Mouse (Mus musculus) hindbrain, embryonic 15.5 days (tissue): ENCODE data around the gene Ppm1b. TPM values are rescaled to one million over a fixed set of nuclear protein-coding genes. Genes with fewer than 3 reads are reported as not detected.

Source experiments
- ATAC-seq: fragments of 200-750 bp; cut with Nextera tagmentation; 2 replicates; pipeline ENCODE4 v1.8.0; 2017; ENCODE audit warnings: low read depth, moderate number of reproducible peaks, moderate TSS enrichment; ENCODE audit not compliant: low FRiP score
- H3K27ac ChIP-seq: fragments of 300-500 bp; sonication (generic); replicated peaks from 2 replicates; pipeline ENCODE4 v1.5.1; 2015; ENCODE audit warnings: mild to moderate bottlenecking, inconsistent platforms
- H3K27me3 ChIP-seq: fragments of 300-500 bp; sonication (generic); 2 replicates; pipeline ENCODE4 v1.6.1; 2015; ENCODE audit warnings: control low read depth, inconsistent platforms
- H3K36me3 ChIP-seq: fragments of 300-500 bp; sonication (generic); 2 replicates; pipeline ENCODE4 v1.6.1; 2015; ENCODE audit warnings: control low read depth, inconsistent platforms
- H3K4me1 ChIP-seq: fragments of 300-500 bp; sonication (generic); replicated peaks from 2 replicates; pipeline ENCODE4 v1.6.1; 2015; ENCODE audit warnings: control low read depth, inconsistent platforms
- H3K4me2 ChIP-seq: fragments of 300-500 bp; sonication (generic); 2 replicates; pipeline ENCODE4 v1.6.1; 2015; ENCODE audit warnings: moderate library complexity, mild to moderate bottlenecking, inconsistent platforms
- H3K4me3 ChIP-seq: fragments of 300-500 bp; sonication (generic); 2 replicates; pipeline ENCODE4 v1.5.1; 2015; ENCODE audit warnings: mild to moderate bottlenecking, inconsistent platforms
- H3K9ac ChIP-seq: fragments of 300-500 bp; sonication (generic); 2 replicates; pipeline ENCODE4 v1.6.1; 2015; ENCODE audit warnings: inconsistent platforms
- H3K9me3 ChIP-seq: fragments of 300-500 bp; sonication (generic); 2 replicates; pipeline ENCODE4 v1.6.1; 2016; ENCODE audit warnings: control low read depth, inconsistent platforms
- WGBS: fragments of 180-500 bp; shearing (Covaris S2); methylation state at CpG from one replicate; pipeline ENCODE4 v1.1.7; 2015; 5-methylcytosine and 5-hydroxymethylcytosine counted together
- polyA plus RNA-seq: library from polyadenylated mRNA; unstranded; fragments of >200 nt; fragmentation: Nextera tagmentation; extraction: Ambion mirVana; gene quantifications from 2 replicates; pipeline ENCODE4 v1.2.1, GENCODE M21; 2015

Ppm1b gene
- polyA plus RNA-seq, 1 experiment from 2014 or later, result 87.6 TPM

- Histone ChIP-seq H3K9ac (no peak overlapping the region), H3K4me2 (no peak overlapping the region), H3K4me3 (no peak overlapping the region), H3K27ac (no peak overlapping the region), H3K4me1 (no peaks in the 10 kb centered on the region), H3K9me3 (no peaks in the 10 kb centered on the region), H3K27me3 (no peaks in the 10 kb centered on the region), H3K36me3 (no peaks in the 10 kb centered on the region)
- ATAC-seq, result no peak
- 84% methylated on average over 9 of the region's 9 CpGs for WGBS
These were observed 16.4 kb upstream of the Ppm1b start for GRCm38 (mm10) chr17:84940017-84940731.

- H3K4me3 ChIP-seq, result no peak overlapping the region
- H3K9me3 ChIP-seq, result no peaks in the 10 kb centered on the region
- no peaks in the 10 kb centered on the region for H3K4me1 ChIP-seq
- H3K27me3 ChIP-seq, result no peaks in the 10 kb centered on the region
- H3K36me3 ChIP-seq, result no peaks in the 10 kb centered on the region
- H3K9ac ChIP-seq, result no peak overlapping the region
- no peak overlapping the region for H3K27ac ChIP-seq
- 88% methylated on average over 13 of the region's 13 CpGs for WGBS
- no peak overlapping the region for H3K4me2 ChIP-seq
- ATAC-seq, result no peak
These were observed 15.2 kb upstream of the Ppm1b start for GRCm38 (mm10) chr17:84941291-84941868.

- Histone ChIP-seq H3K4me2 (no peak overlapping the region), H3K4me3 (no peak overlapping the region), H3K9ac (no peak overlapping the region), H3K27me3 (no peaks in the 10 kb centered on the region), H3K27ac (no peak overlapping the region), H3K9me3 (no peaks in the 10 kb centered on the region), H3K4me1 (no peaks in the 10 kb centered on the region), H3K36me3 (no peaks in the 10 kb centered on the region)
- no peak for ATAC-seq
- WGBS, result 91% methylated on average over 10 of the region's 10 CpGs
These were observed 14.0 kb upstream of the Ppm1b start for GRCm38 (mm10) chr17:84942358-84943032.

GRCm38 (mm10) chr17:84943033-84943393 lies 13.5 kb upstream of the Ppm1b start:
- Histone ChIP-seq H3K27me3 (no peaks in the 10 kb centered on the region), H3K27ac (no peak overlapping the region), H3K9ac (no peak overlapping the region), H3K4me3 (no peak overlapping the region), H3K36me3 (no peaks in the 10 kb centered on the region), H3K4me1 (no peaks in the 10 kb centered on the region), H3K4me2 (no peak overlapping the region), H3K9me3 (no peaks in the 10 kb centered on the region)
- 69% methylated on average over 2 of the region's 2 CpGs for WGBS
- no peak for ATAC-seq

GRCm38 (mm10) chr17:84944348-84944747 lies 12.2 kb upstream of the Ppm1b start:
- ATAC-seq, result no peak
- no peak overlapping the region for H3K4me2 ChIP-seq
- H3K27me3 ChIP-seq, result no peaks in the 10 kb centered on the region
- no peak overlapping the region for H3K27ac ChIP-seq
- 89% methylated on average over 6 of the region's 6 CpGs for WGBS
- H3K9me3 ChIP-seq, result no peaks in the 10 kb centered on the region
- H3K4me3 ChIP-seq, result no peak overlapping the region
- no peaks in the 10 kb centered on the region for H3K4me1 ChIP-seq
- no peaks in the 10 kb centered on the region for H3K36me3 ChIP-seq
- H3K9ac ChIP-seq, result no peak overlapping the region

- Histone ChIP-seq H3K9me3 (no peaks in the 10 kb centered on the region), H3K36me3 (no peaks in the 10 kb centered on the region), H3K4me2 (no peak overlapping the region), H3K27me3 (no peaks in the 10 kb centered on the region), H3K4me1 (peaks cover 9% of the 10 kb centered on the region), H3K9ac (no peak overlapping the region), H3K4me3 (no peak overlapping the region), H3K27ac (no peak overlapping the region)
- no peak for ATAC-seq
- 96% methylated on average over 5 of the region's 5 CpGs for WGBS
These were observed 4.0 kb upstream of the Ppm1b start for GRCm38 (mm10) chr17:84952521-84952920.

GRCm38 (mm10) chr17:84953776-84954175 lies 2.8 kb upstream of the Ppm1b start:
- no peak for ATAC-seq
- H3K4me1 ChIP-seq, result peaks cover 9% of the 10 kb centered on the region
- H3K9me3 ChIP-seq, result no peaks in the 10 kb centered on the region
- H3K27ac ChIP-seq, result no peak overlapping the region
- no peaks in the 10 kb centered on the region for H3K27me3 ChIP-seq
- no peak overlapping the region for H3K9ac ChIP-seq
- no peaks in the 10 kb centered on the region for H3K36me3 ChIP-seq
- no peak overlapping the region for H3K4me2 ChIP-seq
- WGBS, result 90% methylated on average over 5 of the region's 5 CpGs
- no peak overlapping the region for H3K4me3 ChIP-seq

- Histone ChIP-seq H3K4me3 (no peak overlapping the region), H3K36me3 (no peaks in the 10 kb centered on the region), H3K9ac (no peak overlapping the region), H3K4me1 (peaks cover 19% of the 10 kb centered on the region), H3K27me3 (no peaks in the 10 kb centered on the region), H3K4me2 (no peak overlapping the region), H3K27ac (no peak overlapping the region), H3K9me3 (no peaks in the 10 kb centered on the region)
- WGBS, result 88% methylated on average over 5 of the region's 5 CpGs
- ATAC-seq, result no peak
These were observed 1.7 kb upstream of the Ppm1b start for GRCm38 (mm10) chr17:84954881-84955280.

GRCm38 (mm10) chr17:84956931-84957486 lies 468 bp downstream of the Ppm1b start:
- Histone ChIP-seq H3K9me3 (no peaks in the 10 kb centered on the region), H3K9ac (peak overlapping the region; percentile 50), H3K27ac (peak overlapping the region; percentile 96), H3K36me3 (no peaks in the 10 kb centered on the region), H3K4me2 (peak overlapping the region; percentile 72), H3K4me3 (peak overlapping the region; percentile 91), H3K27me3 (no peaks in the 10 kb centered on the region), H3K4me1 (peaks cover 29% of the 10 kb centered on the region)
- ATAC-seq, result peak; percentile 92
- WGBS, result 0% methylated on average over 24 of the region's 24 CpGs

GRCm38 (mm10) chr17:84957487-84958259 lies 1.1 kb downstream of the Ppm1b start:
- peak overlapping the region; percentile 96 for H3K27ac ChIP-seq
- peaks cover 29% of the 10 kb centered on the region for H3K4me1 ChIP-seq
- peak overlapping the region; percentile 72 for H3K4me2 ChIP-seq
- under 1% methylated on average over 49 of the region's 55 CpGs for WGBS
- no peaks in the 10 kb centered on the region for H3K9me3 ChIP-seq
- no peaks in the 10 kb centered on the region for H3K27me3 ChIP-seq
- no peaks in the 10 kb centered on the region for H3K36me3 ChIP-seq
- ATAC-seq, result peak; percentile 99
- H3K4me3 ChIP-seq, result peak overlapping the region; percentile 91
- peak overlapping the region; percentile 93 for H3K9ac ChIP-seq

GRCm38 (mm10) chr17:84958411-84958911 lies 1.9 kb downstream of the Ppm1b start:
- Histone ChIP-seq H3K9ac (peak overlapping the region; percentile 93), H3K4me2 (peak overlapping the region; percentile 62), H3K9me3 (no peaks in the 10 kb centered on the region), H3K4me3 (peak overlapping the region; percentile 91), H3K27me3 (no peaks in the 10 kb centered on the region), H3K27ac (peak overlapping the region; percentile 91), H3K4me1 (peaks cover 29% of the 10 kb centered on the region), H3K36me3 (no peaks in the 10 kb centered on the region)
- ATAC-seq, result no peak
- WGBS, result 1% methylated on average over 42 of the region's 52 CpGs
